Mouse (Mus musculus) frontal cortex, adult 2 months (tissue): ENCODE data around the gene Olfr196. TPM values are rescaled to one million over a fixed set of nuclear protein-coding genes. Genes with fewer than 3 reads are reported as not detected.
"Not testable (repeated sequence)": the region's sequence is repeated elsewhere in the genome, so short reads cannot be mapped to it uniquely, and the experiment has no call there.

Source experiments
- DNase-seq, 2 experiments: peaks; one replicate each; pipeline ENCODE4 v3.0.0; 2022; ENCODE audit warnings: low spot score in 1 of 2; ENCODE audit errors: extremely low spot score in 1 of 2
- polyA plus RNA-seq: library from polyadenylated mRNA; depleted of rRNA; stranded (reverse); fragments of >200 nt; gene quantifications from 2 replicates; pipeline ENCODE4 v1.2.3, GENCODE M21; 2012; rRNA removed

Gene Olfr196
- not detected in 2 replicates for polyA plus RNA-seq

- DNase-seq, result no peak
Observed at GRCm38 (mm10) chr16:59170354-59170753, at the start of gene Olfr196. Gene Olfr196, minus strand, starts transcription at chr16:59170454.

GRCm38 (mm10) chr16:59219667-59220066, 49.4 kb upstream of the Olfr196 start, which contains the start of gene Olfr199:
Gene Olfr199, minus strand, starts transcription at chr16:59219767.
- DNase-seq, result not testable (repeated sequence)

GRCm38 (mm10) chr16:59217861-59218260, 47.6 kb upstream of the Olfr196 start:
- DNase-seq, result not testable (repeated sequence)

- DNase-seq, result not testable (repeated sequence)
Observed at GRCm38 (mm10) chr16:59203433-59203832, 33.2 kb upstream of the Olfr196 start, which contains the start of gene Olfr198. Gene Olfr198, minus strand, starts transcription at chr16:59203533.

- no peak for DNase-seq
Observed at GRCm38 (mm10) chr16:59151996-59152395, 18.3 kb downstream of the Olfr196 start.

GRCm38 (mm10) chr16:59146746-59147145, 23.5 kb downstream of the Olfr196 start, which contains the start of gene Olfr195:
Gene Olfr195, plus strand, starts transcription at chr16:59147046.
- no peak for DNase-seq

- DNase-seq, result no peak
Observed at GRCm38 (mm10) chr16:59141105-59141504, 29.1 kb downstream of the Olfr196 start.

- DNase-seq, result peak in 1 of 2 experiments; percentile 37
Observed at GRCm38 (mm10) chr16:59130740-59131139, 39.5 kb downstream of the Olfr196 start.

GRCm38 (mm10) chr16:59120969-59121368, 49.3 kb downstream of the Olfr196 start, which contains the start of gene Olfr194:
Gene Olfr194, minus strand, starts transcription at chr16:59121069.
- DNase-seq, result no peak

Other genes starting within 250 kb of the Olfr196 start
- not detected in 2 replicates for gene Olfr181, start 241.7 kb downstream of the Olfr196 start, polyA plus RNA-seq
- gene Olfr180, start 241.1 kb downstream of the Olfr196 start, polyA plus RNA-seq, result not detected in 2 replicates
- not detected in 2 replicates for gene Olfr183, start 175.1 kb downstream of the Olfr196 start, polyA plus RNA-seq
- gene Olfr186, start 140.2 kb downstream of the Olfr196 start, polyA plus RNA-seq, result 0.06 TPM in 1 of 2 replicates, not detected in the other
- not detected in 2 replicates for gene Olfr187, start 130.7 kb downstream of the Olfr196 start, polyA plus RNA-seq
- not detected in 2 replicates for gene Olfr190, start 92.4 kb downstream of the Olfr196 start, polyA plus RNA-seq
- gene Olfr191, start 80.6 kb downstream of the Olfr196 start, polyA plus RNA-seq, result not detected in 2 replicates
- gene Olfr193, start 58.6 kb downstream of the Olfr196 start, polyA plus RNA-seq, result not detected in 2 replicates
- gene Olfr194, start 49.4 kb downstream of the Olfr196 start, polyA plus RNA-seq, result not detected in 2 replicates
- not detected in 2 replicates for gene Olfr195, start 23.4 kb downstream of the Olfr196 start, polyA plus RNA-seq
- gene Olfr198, start 33.1 kb upstream of the Olfr196 start, polyA plus RNA-seq, result not detected in 2 replicates
- not detected in 2 replicates for gene Olfr199, start 49.3 kb upstream of the Olfr196 start, polyA plus RNA-seq
- gene Olfr201, start 102.2 kb upstream of the Olfr196 start, polyA plus RNA-seq, result not detected in 2 replicates
- gene Olfr202, start 116.3 kb upstream of the Olfr196 start, polyA plus RNA-seq, result not detected in 2 replicates
- gene Olfr203, start 128.4 kb upstream of the Olfr196 start, polyA plus RNA-seq, result not detected in 2 replicates
- not detected in 2 replicates for gene Olfr204, start 147.8 kb upstream of the Olfr196 start, polyA plus RNA-seq
- gene Olfr205, start 160.7 kb upstream of the Olfr196 start, polyA plus RNA-seq, result not detected in 2 replicates
- not detected in 2 replicates for gene Olfr206, start 178.8 kb upstream of the Olfr196 start, polyA plus RNA-seq
- gene Olfr209, start 193.5 kb upstream of the Olfr196 start, polyA plus RNA-seq, result 0.20 and 0.50 TPM in 2 replicates
- 0.04 TPM in 2 replicates for gene Gabrr3, start 236.9 kb upstream of the Olfr196 start, polyA plus RNA-seq